Mouse (Mus musculus): ENCODE results near the gene Ssh1. TPM values are rescaled to one million over a fixed set of nuclear protein-coding genes. Genes with fewer than 3 reads are reported as not detected.

The Ssh1 gene
- polyA plus RNA-seq, 1 experiment: 10.7 TPM

DNA sequence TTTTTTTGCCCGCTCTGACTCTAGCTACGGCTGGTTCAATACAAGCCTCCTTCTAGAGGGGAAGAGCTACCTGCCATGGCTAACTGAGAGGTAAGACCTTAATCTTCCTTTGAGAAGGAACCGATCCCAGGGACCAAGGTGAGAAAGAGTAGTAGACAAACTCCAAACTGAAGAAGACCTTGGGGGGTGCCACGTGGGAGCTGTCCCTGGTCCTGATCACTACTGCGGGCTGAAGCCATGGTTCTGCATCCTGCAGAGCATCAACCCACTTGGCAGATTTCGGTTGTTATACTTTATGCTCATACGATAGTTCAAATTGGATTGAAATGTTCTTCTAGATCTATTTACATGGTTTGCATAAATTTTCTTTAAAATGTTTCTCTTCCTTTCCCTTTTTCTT lies 21.4 kb upstream of the Ssh1 start:
- H3K36me3 ChIP-seq (ENCODE audit: control insufficient read depth, insufficient read depth, low read length): no peaks in the 10 kb centered on the region
- H3K27ac ChIP-seq (ENCODE audit: control insufficient read depth, insufficient read depth, low read length): no peak overlapping the region
- WGBS: 64% methylated on average over 7 of the region's 7 CpGs
- H3K4me3 ChIP-seq (ENCODE audit: control insufficient read depth, insufficient read depth, low read length): no peak overlapping the region
- no peak for TF ChIP-seq POLR2A (IDR thresholded peaks at IDR 0.05; ENCODE audit: control insufficient read depth, extremely low read depth, insufficient read depth, low read length, poor library complexity)
- TF ChIP-seq CTCF (IDR thresholded peaks at IDR 0.05; ENCODE audit: borderline replicate concordance, control insufficient read depth, extremely low read depth, insufficient read depth, low read length, poor library complexity): no peak
- no peaks in the 10 kb centered on the region for H3K27me3 ChIP-seq (ENCODE audit: control insufficient read depth, insufficient read depth, low read length)
- no peaks in the 10 kb centered on the region for H3K4me1 ChIP-seq (replicated peaks; ENCODE audit: control insufficient read depth, insufficient read depth, low read length)
- no peak for DNase-seq

DNA sequence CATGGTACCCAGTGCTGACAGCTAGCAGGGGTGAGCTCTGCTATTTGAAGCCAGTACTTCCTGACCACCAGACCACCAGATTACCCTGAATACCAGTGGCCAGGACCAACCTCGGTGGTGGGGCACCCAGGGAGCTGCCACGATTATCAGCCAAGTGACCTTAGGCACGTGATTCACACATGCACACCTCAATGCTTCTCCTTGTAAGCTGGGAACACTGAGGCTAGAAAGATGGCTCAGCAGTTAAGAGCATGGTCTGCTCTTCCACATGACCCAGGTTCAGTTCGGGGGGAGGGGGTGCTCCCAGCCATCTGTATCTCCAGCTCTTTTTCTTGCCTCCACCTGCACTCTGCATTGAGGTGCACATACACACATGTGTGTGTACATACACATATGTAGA lies 15.4 kb upstream of the Ssh1 start:
- H3K27ac ChIP-seq (ENCODE audit: control insufficient read depth, insufficient read depth, low read length): no peak overlapping the region
- 42% methylated on average over 4 of the region's 4 CpGs for WGBS
- no peaks in the 10 kb centered on the region for H3K27me3 ChIP-seq (ENCODE audit: control insufficient read depth, insufficient read depth, low read length)
- no peak overlapping the region for H3K4me3 ChIP-seq (ENCODE audit: control insufficient read depth, insufficient read depth, low read length)
- TF ChIP-seq POLR2A (IDR thresholded peaks at IDR 0.05; ENCODE audit: control insufficient read depth, extremely low read depth, insufficient read depth, low read length, poor library complexity) (no peak), CTCF (IDR thresholded peaks at IDR 0.05; ENCODE audit: borderline replicate concordance, control insufficient read depth, extremely low read depth, insufficient read depth, low read length, poor library complexity) (no peak)
- H3K4me1 ChIP-seq (replicated peaks; ENCODE audit: control insufficient read depth, insufficient read depth, low read length): no peaks in the 10 kb centered on the region
- no peaks in the 10 kb centered on the region for H3K36me3 ChIP-seq (ENCODE audit: control insufficient read depth, insufficient read depth, low read length)
- DNase-seq: no peak

DNA sequence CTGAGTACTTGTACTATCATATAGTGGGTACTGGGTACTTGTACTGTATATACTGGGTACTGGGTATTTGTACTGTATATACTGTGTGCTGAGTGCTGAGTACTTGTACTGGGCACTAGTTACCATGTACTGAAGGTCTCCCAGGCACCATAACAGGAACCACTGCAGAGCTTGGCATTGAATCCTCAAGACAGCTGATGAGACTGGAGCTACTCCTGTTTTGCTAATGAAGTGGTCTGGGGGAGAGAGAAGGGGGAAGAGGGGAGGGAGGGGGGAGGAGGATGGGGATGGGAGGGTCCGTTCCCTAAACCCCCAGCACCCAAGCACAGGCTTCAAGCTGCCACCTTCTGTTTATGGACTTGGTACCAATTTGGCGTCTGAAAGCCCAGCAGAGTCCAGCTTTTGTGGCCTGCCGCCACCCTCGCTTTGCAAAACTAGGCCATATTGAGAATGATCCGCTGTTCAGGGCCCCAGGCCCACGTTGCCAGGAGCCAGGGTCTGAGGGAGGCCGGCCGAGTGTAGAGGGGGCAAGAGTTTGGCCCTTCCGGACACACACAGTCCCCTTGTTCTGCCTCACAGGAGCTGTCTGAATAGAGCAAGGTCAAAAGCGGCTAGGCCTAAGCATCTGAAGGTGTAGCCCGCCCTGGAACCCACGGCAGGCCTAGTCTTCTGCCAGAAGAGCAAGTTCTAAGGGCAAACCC lies 14.2 kb upstream of the Ssh1 start:
- TF ChIP-seq CTCF (IDR thresholded peaks at IDR 0.05; ENCODE audit: borderline replicate concordance, control insufficient read depth, extremely low read depth, insufficient read depth, low read length, poor library complexity) (no peak), POLR2A (IDR thresholded peaks at IDR 0.05; ENCODE audit: control insufficient read depth, extremely low read depth, insufficient read depth, low read length, poor library complexity) (no peak)
- Histone ChIP-seq H3K36me3 (ENCODE audit: control insufficient read depth, insufficient read depth, low read length) (no peaks in the 10 kb centered on the region), H3K4me1 (replicated peaks; ENCODE audit: control insufficient read depth, insufficient read depth, low read length) (no peaks in the 10 kb centered on the region), H3K4me3 (ENCODE audit: control insufficient read depth, insufficient read depth, low read length) (no peak overlapping the region), H3K27ac (ENCODE audit: control insufficient read depth, insufficient read depth, low read length) (no peak overlapping the region), H3K27me3 (ENCODE audit: control insufficient read depth, insufficient read depth, low read length) (no peaks in the 10 kb centered on the region)
- DNase-seq: no peak
- 94% methylated on average over 12 of the region's 12 CpGs for WGBS

DNA sequence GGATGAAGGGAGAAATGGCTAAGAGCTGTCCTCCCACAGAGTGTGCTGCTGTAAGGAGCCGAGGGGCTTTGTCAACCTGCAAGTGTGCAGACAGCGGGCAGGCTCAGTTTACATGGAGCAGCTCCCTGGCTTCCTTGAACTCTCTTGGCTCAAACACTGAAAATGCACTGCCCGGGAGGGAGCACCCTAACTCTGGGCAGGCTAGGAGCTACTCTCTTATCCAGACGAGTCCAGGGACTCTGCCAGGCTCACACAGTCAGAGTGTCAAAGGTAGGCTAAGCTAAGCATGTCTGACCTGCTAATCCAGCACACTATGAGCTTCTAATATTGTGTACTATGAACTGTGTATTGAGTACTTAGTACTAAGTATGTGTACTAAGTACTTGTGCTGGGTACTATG lies 13.3 kb upstream of the Ssh1 start:
- no peaks in the 10 kb centered on the region for H3K36me3 ChIP-seq (ENCODE audit: control insufficient read depth, insufficient read depth, low read length)
- 81% methylated on average over 4 of the region's 4 CpGs for WGBS
- TF ChIP-seq POLR2A (IDR thresholded peaks at IDR 0.05; ENCODE audit: control insufficient read depth, extremely low read depth, insufficient read depth, low read length, poor library complexity) (no peak), CTCF (IDR thresholded peaks at IDR 0.05; ENCODE audit: borderline replicate concordance, control insufficient read depth, extremely low read depth, insufficient read depth, low read length, poor library complexity) (no peak)
- H3K27me3 ChIP-seq (ENCODE audit: control insufficient read depth, insufficient read depth, low read length): no peaks in the 10 kb centered on the region
- no peak overlapping the region for H3K4me3 ChIP-seq (ENCODE audit: control insufficient read depth, insufficient read depth, low read length)
- DNase-seq: no peak
- H3K27ac ChIP-seq (ENCODE audit: control insufficient read depth, insufficient read depth, low read length): no peak overlapping the region
- H3K4me1 ChIP-seq (replicated peaks; ENCODE audit: control insufficient read depth, insufficient read depth, low read length): no peaks in the 10 kb centered on the region

DNA sequence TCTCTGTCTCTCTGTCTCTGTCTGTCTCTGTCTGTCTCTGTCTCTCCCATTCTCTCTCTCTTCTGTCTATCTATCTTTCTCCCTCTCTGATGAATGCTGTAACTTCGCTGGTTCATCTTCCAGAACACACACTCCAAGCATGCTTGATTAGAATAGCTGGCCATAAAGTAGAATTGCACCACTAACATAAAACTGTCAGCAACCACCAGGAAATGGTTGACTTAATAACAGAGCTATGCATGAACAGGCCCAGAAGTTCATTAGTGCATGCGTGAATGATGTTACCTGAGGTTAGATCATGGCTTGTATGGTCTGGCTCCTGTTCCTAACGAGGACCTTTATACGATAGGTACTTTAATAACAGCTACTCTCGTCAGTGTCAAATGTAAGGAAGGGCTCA lies 11.4 kb upstream of the Ssh1 start:
- no peak for TF ChIP-seq POLR2A (IDR thresholded peaks at IDR 0.05; ENCODE audit: control insufficient read depth, extremely low read depth, insufficient read depth, low read length, poor library complexity)
- TF ChIP-seq CTCF (IDR thresholded peaks at IDR 0.05; ENCODE audit: borderline replicate concordance, control insufficient read depth, extremely low read depth, insufficient read depth, low read length, poor library complexity): no peak
- 88% methylated on average over 5 of the region's 5 CpGs for WGBS
- no peak overlapping the region for H3K4me3 ChIP-seq (ENCODE audit: control insufficient read depth, insufficient read depth, low read length)
- no peaks in the 10 kb centered on the region for H3K36me3 ChIP-seq (ENCODE audit: control insufficient read depth, insufficient read depth, low read length)
- H3K27ac ChIP-seq (ENCODE audit: control insufficient read depth, insufficient read depth, low read length): no peak overlapping the region
- H3K4me1 ChIP-seq (replicated peaks; ENCODE audit: control insufficient read depth, insufficient read depth, low read length): no peaks in the 10 kb centered on the region
- H3K27me3 ChIP-seq (ENCODE audit: control insufficient read depth, insufficient read depth, low read length): no peaks in the 10 kb centered on the region
- DNase-seq: no peak

DNA sequence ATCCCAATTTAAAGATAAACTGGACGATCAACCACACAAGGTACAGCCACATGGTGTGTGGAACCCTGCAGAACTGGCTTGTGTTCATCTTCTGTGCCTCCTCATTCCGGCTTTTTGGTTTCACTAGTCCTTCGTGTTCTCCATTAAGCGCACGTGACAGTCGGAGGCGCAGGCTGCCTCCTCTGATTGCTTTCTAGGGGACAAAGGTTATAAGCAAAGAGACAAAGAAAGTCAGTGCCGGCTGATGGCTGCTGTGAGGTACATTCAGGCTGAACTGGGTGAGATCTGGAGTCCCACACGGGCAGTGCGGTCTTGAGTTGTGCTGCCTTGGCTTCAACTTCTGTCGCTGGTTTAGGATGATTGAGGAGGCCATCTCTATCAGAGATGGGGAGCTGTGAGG lies 10.9 kb upstream of the Ssh1 start:
- Histone ChIP-seq H3K4me3 (ENCODE audit: control insufficient read depth, insufficient read depth, low read length) (no peak overlapping the region), H3K4me1 (replicated peaks; ENCODE audit: control insufficient read depth, insufficient read depth, low read length) (no peaks in the 10 kb centered on the region), H3K27me3 (ENCODE audit: control insufficient read depth, insufficient read depth, low read length) (no peaks in the 10 kb centered on the region), H3K27ac (ENCODE audit: control insufficient read depth, insufficient read depth, low read length) (no peak overlapping the region), H3K36me3 (ENCODE audit: control insufficient read depth, insufficient read depth, low read length) (no peaks in the 10 kb centered on the region)
- 94% methylated on average over 11 of the region's 11 CpGs for WGBS
- DNase-seq: no peak
- TF ChIP-seq POLR2A (IDR thresholded peaks at IDR 0.05; ENCODE audit: control insufficient read depth, extremely low read depth, insufficient read depth, low read length, poor library complexity) (no peak), CTCF (IDR thresholded peaks at IDR 0.05; ENCODE audit: borderline replicate concordance, control insufficient read depth, extremely low read depth, insufficient read depth, low read length, poor library complexity) (no peak)

DNA sequence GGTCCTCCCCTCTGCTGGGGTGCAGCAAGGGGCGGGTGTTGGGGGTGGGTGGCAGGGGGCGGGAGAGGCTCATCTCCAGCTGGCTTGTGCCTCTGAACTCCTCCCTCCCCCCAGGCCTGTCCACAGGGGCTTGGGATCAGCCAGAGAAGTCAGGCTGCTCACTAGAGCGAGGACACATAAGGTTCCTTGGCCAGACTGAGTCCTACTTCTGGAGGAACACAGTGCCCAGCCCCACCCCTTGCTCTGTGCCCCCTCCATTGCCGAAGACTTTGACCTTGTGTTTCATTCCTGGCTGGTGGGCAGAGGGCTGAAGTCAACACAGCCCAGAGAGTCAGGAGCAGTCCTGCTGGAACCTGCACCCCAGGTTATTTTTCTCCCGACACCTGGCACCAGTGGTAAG lies 9.8 kb upstream of the Ssh1 start, which contains the start of gene Dao:
Dao (plus strand) TSS at position 162 of the 400 bp plus-strand sequence.
- DNase-seq: no peak
- Histone ChIP-seq H3K4me3 (ENCODE audit: control insufficient read depth, insufficient read depth, low read length) (no peak within 1 kb of the TSS), H3K27ac (ENCODE audit: control insufficient read depth, insufficient read depth, low read length) (no peak within 1 kb of the TSS), H3K36me3 (ENCODE audit: control insufficient read depth, insufficient read depth, low read length) (no peaks in the 10 kb centered on the region), H3K4me1 (replicated peaks; ENCODE audit: control insufficient read depth, insufficient read depth, low read length) (no peaks in the 10 kb centered on the region), H3K27me3 (ENCODE audit: control insufficient read depth, insufficient read depth, low read length) (no peaks in the 10 kb centered on the region)
- no peak for TF ChIP-seq CTCF (IDR thresholded peaks at IDR 0.05; ENCODE audit: borderline replicate concordance, control insufficient read depth, extremely low read depth, insufficient read depth, low read length, poor library complexity)
- TF ChIP-seq POLR2A (IDR thresholded peaks at IDR 0.05; ENCODE audit: control insufficient read depth, extremely low read depth, insufficient read depth, low read length, poor library complexity): no peak
- WGBS: 78% methylated on average over 5 of the region's 5 CpGs

All from thymus, adult 2 months (tissue).